Mouse (Mus musculus) T-helper 17 cell (primary cell): Measurements from ENCODE around the gene Exosc1.
"Not testable (repeated sequence)": the region's sequence is repeated elsewhere in the genome, so short reads cannot be mapped to it uniquely, and the experiment has no call there.

Source experiments
- in situ Hi-C, 2 experiments: fragments of 300-600 bp; cut with MboI, MseI; formaldehyde crosslinking; loops; 1 replicate in 1 of 2; 2 replicates in 1 of 2; pipeline ENCODE4 v1.15.1; 2025; ENCODE audit warnings: high pct_unique_total_duplicates in 2 of 2

The Exosc1 gene

DNA sequence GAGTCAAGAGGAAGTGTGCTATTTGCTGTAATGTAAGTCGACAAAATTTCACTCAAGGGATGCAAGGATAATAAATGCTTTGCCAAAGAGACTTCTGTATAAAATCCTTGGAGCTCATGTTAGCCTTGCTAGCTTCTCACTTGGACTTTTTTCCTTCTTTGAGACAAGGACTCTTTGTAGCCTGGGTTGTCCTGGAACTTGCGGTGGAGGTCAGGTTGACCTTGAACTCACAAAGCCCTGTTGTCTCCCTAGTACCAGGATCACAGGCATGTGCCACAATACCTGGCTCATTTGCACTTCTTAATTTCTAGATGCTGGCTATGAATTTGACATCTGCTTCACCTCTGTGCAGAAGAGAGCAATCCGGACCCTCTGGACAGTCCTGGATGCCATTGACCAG is 17.9 kb downstream of the Exosc1 start:
- in situ Hi-C loops, result no loop called here

DNA sequence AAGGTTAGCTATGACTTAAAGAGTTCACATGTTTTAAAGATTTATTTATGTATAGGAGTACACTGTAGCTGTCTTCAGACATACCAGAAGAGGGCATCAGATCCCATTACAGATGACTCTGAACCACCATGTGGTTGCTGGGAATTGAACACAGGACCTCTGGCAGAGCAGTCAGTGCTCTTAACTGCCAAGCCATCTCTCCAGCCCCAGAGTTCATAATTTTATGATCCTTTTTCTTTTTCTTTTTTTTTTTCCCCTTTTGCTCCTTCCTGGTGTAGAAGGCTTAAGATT is 18.7 kb downstream of the Exosc1 start:
- in situ Hi-C loops, result not testable (repeated sequence)

DNA sequence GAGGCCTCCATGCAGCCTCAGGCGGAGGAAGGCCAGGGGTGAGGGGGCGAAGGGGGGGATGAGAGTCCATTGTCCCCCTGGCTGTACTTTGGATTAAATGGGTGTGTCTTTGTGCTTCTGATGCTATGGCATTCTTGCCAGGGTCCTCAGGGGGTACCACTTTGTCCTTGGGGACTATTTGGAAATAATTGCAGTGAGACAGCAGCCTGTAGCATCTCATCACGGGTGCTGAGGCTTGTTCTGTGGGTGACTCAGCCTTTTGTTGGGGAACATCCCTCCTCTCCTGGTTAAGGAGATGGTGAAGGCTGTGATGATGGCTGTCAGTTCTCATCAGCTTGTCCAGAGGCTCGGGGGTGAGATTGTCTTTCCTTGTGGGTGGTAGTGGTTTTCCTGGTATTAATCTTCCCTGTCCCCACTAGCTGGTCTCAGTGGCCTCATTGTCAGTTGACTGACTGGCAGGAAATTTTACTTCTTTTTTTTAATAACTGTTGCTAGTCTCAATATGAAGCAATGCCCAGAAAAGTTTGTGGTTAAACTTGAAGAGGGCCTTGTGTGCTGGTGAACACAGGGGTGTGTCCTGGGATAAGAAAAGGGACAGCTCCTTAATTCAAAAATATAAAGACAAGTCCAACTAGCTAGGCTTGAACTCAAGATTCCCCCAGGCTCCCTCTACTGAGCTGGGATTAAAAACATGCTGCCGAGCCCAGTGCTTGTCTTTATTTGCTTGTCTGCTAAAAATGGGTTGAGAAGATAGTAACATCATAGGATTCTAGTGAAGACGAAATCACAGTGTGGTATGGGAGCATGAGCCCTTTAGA is 19.2 kb downstream of the Exosc1 start:
- in situ Hi-C loops, result no loop called here

DNA sequence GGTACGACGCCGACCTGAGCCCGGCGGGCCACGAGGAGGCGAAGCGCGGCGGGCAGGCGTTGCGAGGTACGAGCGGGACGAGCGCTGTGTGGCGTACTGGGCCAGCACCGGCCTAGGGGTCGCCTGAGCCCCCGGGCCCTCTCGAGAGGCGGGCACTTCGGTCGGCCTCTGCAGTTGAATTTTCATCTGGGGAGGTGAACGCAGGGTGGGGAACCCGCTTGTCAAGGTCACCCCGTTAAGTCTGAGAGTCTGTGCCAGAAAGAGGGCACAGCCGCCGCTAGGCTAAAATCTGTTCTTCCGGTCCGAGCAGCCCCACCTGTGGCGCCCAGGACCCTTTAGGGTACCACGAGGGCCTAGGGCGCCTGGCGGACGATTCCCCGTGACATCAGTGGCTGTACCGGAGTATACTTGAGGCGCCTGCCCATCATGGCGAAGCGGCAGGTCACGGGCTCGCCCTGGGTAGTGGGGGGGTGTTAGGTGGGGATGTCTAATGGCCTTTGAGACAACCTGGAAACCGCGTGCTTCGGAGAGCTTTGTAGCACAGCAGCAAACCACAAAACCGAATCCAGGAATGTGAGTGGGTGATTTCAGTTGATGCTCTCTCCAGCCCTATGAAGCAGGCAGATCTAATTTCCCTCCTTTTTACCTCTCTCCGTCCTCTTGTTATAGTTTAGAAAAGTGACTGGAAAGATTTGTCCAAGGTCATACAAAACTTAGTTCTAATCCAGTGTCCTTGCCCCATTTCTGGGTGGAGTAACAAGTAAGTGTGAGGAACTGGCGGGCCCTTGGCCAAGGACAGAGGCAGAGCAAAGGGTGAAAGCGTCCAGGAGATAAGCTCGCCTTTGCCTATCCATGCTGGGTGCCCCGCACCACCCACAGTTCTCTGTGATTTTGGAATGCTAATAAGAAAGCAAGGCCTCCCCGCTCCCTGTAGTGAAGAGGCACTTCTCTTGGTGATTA is 20.8 kb downstream of the Exosc1 start:
- in situ Hi-C loops, result no loop called here

DNA sequence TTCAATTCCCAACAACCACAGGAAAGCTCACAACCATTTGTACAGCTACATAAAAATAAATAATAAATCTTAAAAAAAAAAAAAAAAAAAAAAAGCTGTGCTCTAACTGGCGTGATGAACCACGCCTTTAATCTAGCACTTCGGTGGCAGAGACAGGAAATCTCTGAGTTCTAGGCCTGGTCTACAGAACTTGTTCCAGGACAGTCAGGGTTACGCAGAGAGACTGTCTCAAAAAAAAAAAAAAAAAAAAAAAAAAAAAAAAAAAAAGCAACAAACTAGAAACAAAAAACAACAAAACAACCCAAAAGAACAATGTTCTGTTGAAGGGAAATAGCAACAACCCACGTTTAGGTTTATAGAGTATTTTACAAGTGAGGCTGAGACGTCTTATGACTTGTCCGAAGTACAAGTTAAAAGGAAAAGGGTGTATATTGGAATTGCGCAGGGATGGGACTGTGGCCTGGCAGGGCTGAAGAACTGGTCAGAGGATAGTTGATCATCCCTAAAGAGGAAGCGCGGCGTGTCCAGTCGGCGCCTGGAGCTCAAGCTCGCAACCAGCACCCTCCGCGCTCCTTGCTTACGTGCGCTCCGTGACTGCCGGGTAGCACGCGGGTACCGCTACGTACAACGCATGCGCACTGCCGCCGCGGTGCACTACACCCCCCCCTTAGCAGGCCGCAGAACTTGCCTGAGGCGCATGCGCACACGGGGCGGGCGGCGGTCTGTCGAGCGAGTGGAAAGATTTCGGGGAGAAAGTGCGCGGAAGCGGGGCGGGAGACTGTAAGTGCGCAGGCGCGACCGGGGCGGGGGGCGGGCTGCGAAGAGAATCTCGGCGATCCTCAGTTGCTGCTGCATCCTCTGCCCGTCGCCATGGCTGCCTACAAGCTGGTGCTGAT is 21.8 kb downstream of the Exosc1 start, which contains the start of gene Pgam1:
Gene Pgam1, plus strand, starts transcription at position 746 of the 896 bp plus-strand sequence.
- in situ Hi-C loops, result no loop called here

DNA sequence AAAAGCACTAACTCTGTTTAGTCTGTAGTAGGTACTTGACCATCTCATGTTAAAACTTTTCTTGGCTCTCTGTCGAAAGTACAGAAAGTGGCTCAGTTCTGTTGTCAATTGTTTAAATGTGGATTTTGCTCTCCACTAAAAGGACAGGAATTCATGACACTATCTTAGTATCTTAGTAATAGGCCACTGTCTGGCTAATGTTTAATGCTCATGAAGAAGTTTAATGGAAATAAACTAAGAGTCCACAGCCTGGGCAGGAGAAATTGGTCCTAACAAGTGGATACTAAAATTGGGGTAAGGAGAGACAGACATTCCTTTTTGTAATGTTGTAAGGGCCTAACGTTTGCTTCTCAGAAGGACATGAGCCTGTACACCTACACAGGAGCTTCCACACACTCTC is 22.8 kb downstream of the Exosc1 start:
- in situ Hi-C loops, result no loop called here

DNA sequence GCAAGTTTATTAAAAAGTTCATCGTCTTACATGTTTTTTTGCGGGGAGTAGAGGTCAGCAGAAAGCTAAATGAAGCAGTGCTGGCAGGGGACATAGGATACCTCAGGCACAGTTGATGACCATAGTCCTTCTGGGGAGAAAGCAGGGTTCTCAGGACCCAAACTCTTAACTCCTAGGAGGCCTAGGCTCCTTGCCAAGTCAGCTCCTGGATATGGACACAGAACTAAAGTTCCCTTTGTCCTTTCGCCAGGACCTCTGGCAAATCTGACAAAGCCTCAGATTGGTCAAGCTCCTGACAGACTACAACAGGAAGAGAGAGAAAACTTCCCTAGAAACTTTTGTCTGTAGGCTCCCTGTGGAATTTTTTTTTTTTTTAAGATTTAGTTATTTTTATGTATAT is 24.5 kb downstream of the Exosc1 start:
- in situ Hi-C loops, result no loop called here

DNA sequence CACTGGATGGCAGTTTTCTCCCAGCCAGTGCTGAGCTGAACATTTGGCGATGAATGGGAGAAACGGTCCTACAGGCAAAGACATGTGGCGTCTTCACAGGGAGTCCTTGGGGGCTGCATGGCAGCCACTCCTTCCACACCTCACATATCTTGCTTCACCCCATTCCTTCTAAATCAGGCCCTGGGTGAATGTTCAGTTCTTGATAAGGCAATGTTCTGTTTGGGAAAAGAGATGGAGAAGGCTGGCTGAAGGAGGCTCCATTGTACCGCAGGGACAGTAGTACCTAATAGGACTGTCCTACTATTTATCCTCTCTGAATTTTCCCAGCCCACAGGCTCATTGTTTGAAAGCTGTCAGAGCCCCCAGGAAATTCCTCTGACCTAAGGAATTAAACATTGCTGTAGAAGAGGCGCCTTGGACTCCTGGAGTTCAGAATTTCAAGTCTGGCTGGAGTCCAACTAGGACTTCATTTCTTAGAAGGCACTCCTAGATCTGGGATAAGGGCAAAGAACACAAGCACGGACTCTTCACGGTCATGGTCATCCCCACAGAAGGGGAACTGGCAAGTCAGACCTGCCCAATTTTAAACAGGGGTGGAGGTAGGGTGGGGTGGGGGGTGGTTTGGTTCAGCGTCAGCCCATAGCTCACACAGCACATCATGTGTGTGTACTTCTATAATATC is 26.0 kb downstream of the Exosc1 start:
- in situ Hi-C loops, result no loop called here

DNA sequence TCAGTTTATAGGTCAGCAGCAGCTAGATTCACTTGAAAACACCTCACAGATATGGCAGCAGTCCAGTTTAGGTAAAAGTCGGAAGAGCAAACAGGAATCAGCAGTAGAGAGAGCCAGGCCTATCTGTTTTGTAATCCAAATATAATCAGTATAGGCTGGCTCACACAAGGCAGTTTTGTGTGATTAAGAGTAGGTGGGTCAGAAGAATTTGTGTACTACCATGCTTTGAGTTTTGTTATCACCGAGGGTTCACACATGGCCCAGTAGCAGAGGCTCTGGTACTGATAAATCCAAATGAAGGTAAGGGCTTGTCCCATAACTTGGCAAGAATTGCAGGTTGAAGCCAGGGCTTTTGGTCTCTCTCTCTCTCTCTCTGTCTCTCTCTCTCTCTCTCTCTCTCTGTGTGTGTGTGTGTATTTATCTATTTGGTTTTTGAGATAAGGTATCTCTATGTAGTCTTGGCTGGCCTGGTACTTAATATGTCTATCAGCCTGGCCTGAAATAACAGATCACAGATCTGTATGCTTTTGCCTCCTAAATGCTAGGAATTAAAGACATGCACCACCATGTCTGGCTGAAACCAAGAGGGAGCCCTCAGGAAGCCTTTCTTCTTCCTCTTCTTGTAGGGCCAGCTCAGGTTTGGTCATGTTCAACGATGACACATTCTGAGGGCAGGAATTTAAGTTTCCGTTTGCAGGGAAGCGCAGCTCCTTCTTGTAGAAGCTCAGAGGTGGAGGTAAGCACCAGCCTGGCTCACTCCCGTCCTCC is 26.7 kb downstream of the Exosc1 start:
- in situ Hi-C loops, result no loop called here

DNA sequence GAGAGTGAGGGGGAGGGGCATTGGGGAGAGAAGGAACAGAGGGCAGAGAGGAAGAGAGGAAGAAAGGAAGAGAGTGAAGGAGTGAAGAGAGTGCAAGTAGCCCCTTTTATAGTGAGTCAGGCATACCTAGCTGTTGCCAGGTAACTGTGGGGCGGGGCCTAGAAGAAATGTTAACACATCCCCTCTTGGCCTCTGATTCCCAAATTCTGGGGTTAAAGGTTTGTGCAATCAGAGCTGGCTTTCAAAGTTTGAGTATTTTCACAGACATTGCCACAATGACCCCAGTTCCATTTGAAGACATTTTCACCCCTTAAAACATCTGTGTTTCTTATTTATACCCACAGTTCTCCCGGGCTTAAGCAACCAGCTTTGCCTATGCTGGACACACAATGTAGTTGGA is 28.0 kb downstream of the Exosc1 start:
- in situ Hi-C loops, result no loop called here

DNA sequence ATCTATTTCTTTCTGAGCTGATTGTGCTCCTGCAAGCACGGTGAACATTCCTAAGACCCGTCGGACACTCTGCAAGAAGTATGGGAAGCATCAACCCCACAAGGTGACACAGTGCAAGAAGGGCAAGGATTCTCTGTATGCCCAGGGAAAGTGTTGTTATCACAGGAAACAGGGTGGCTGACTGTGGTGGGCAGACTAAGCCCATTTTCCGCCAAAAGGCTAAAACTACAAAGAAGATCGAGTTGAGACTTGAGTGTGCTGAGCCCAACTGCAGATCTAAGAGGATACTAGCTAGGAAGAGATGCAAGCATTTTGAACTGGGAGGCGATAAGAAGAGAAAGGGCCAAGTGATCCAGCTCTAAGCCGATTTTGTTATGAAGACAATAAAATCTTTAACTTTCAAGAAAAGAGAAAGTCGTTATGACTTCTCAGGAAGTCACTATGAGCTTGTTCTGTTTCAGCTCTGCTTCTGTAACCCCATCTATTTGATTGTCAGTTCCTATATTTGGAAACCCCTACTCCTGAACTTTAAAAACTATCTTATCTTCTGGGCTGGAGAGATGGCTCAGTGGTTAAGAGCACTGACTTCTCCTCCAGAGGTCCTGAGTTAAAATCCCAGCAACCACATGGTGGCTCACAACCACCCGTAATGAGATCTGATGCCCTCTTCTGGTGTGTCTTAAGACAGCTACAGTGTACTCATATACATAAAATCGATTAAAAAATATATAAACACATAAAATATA is 30.2 kb downstream of the Exosc1 start:
- in situ Hi-C loops, result no loop called here

DNA sequence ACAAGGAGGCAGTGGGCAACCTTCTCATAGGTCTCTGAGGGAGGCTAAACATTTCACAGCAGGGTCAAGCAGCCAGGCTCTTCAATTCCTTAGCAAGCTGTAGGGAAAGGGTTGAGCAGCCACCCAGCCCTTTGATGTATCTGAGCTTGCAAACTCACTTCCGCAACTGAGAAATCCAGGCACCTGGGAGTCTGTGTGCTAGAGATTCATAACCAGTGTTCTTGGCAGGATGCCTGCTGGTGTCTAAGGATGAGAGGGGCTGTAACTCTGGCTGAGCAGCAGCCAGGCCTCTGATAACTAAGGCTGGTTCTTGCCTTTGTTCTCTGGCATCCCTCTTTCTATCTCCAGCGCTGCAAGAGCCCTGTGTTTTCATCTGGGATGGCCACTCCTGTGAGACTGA is 31.5 kb downstream of the Exosc1 start:
- in situ Hi-C loops, result no loop called here

DNA sequence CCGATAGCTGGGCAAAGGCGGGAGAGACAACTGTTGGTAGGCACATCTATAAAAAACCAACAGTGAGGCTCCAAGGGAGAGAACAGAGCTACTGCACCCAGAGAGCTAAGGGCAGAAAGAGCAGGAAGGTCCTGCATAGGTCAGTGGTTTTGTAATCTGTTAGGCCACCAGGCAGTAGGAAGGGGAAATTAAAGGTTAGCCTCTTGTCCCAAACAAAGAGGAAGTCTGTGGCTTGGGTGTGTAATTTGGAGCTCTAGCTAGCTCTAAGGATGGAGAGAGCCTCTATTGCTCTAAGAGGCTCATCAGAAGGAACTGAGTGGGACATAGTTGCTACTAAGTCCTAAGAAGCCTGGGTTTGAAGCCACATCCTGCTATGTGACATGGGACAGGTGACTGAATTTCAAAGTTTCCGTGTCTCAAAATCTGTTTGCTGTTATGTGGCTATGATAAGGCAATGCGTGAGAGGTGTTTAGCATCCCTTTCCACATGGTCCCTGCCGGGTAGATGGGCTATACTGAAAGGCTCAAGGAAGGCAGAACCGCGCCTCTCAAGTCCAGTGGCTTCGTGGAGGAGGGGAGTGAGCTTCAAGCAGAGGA is 32.6 kb downstream of the Exosc1 start:
- in situ Hi-C loops, result no loop called here

DNA sequence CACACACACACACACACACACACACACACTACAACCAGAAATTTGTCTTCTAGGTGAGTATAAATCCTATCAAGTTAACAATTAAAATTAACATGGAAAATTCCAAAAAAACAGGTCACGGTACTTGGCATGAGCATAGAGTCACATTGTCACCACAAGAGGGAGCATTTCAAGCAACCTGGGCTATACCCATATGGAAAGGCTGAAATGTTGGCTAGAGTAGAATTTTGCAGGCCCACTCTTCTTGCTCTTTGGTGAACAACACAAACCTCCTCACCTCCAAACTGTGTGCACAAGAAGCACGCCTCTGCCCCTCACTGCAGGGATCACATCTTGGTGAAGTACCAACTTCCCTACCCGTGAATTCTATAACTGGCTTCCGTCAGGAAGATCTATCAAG is 34.4 kb downstream of the Exosc1 start:
- in situ Hi-C loops, result loop anchor here in 1 of 2 experiments (10.0 kb wide), 1 partner anchor 1626 kb away; the partner anchor contains the start of gene Got1

DNA sequence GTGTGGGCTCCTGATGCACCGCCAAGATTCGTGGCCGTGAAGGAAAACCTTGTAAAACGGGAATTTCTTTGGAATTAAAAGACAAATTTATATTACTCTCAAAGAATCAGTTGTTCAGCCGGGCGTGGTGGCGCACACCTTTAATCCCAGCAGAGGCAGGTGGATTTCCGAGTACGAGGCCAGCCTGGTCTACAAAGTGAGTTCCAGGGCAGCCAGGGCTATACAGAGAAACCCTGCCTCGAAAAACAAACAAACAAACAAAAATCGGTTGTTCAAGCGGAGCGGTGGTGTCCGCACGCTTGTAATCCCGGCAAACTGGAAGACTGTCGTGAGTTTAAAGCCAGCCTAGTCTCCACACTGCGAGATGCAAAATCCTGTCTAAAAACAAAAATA is 36.9 kb downstream of the Exosc1 start:
- in situ Hi-C loops, result loop anchor here in 1 of 2 experiments (10.0 kb wide), 1 partner anchor 1628 kb away; the partner anchor contains the start of gene Got1

DNA sequence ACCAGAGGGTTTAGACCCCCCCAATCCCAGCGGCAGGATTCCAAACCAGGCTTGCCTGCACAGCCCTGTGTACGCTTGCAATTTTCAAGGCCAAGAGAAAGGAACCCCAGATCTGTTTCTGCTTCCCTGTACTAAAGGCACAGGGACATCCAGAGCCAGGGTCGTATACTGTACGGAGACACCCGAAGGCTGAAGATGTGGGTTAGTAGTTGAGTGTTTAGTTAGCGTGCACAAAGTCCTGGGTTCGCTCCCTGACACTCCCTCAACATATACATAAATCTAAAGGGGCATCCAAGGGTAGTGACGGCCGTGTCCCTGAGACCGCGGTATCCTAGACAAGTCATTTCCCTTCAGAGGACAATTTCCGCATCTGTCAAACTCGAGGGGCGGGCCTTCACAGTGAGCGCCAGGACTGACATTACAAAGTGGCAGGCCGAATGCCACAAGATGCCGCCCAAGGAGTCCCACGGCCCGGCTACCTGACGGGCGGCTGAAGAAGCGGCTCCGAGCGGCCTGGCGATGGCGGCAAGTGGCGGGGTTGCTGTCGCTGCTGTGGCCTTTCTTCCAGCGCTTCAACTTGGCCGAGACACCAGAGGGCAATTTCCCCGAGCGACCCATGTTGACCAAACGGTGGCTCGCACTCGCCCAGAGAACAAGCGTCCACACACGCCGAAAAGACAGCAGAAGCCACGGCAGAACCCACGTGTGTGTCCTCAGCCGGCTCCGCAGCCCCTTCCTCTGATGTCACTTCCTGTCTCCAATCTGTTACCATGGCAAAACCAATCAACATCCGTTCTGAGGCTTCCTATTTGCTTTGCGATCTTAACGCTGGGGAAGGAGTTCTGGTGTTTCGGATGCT is 37.5 kb downstream of the Exosc1 start, which contains the start of gene Rrp12:
Gene Rrp12, minus strand, starts transcription at position 714 of the 859 bp plus-strand sequence.
- in situ Hi-C loops, result loop anchor here in 1 of 2 experiments (10.0 kb wide), 1 partner anchor 1629 kb away; the partner anchor contains the start of gene Got1

DNA sequence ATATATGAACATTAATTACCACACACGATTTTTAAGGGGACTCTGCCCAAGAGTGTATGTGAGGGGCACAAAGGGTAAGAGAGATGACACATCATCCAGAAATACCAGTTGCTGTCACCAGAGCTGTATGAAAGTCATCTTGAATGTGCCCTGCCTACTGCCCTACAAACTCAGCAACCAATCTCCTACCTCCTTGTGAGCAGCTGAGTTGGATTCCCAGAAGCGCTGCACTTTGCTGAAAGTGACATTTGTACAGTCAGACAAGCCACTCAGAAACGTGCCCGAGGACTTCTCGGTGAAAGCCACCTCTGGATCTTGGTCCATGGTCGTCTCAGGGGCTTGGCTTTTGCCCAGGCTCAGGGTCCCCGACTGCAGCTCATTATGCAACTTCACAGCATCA is 38.3 kb downstream of the Exosc1 start:
- in situ Hi-C loops, result loop anchor here in 1 of 2 experiments (10.0 kb wide), 1 partner anchor 1630 kb away; the partner anchor contains the start of gene Got1

DNA sequence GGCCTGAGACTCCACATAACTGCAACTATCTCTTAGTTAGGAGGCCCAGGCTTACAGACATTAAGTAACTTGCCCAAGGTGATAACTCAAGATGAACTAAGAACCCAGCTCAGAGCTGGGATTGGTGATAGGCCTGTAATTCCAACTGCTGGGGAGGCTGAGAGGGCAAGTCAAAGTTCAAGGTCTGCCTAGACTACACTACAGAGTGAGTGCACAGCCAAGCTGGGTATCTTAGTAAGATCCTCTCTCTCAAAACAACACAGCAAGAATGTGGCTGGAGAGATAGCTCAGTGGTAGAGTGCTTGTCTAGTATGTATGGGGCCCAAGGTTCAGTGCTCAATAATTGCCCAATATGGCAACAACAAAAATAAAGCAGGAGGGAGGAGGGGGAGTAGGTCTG is 45.0 kb downstream of the Exosc1 start:
- in situ Hi-C loops, result loop anchor here in 1 of 2 experiments (5.0 kb wide), 1 partner anchor 36 kb away; no protein-coding TSS in a partner anchor
